Mouse (Mus musculus) heart, adult 9 months (tissue): ENCODE results near the gene Pla2g4b.
A peak's percentile ranks its signal among the peaks of the same experiment; 100 is the strongest.

Source experiments
- DNase-seq, 2 experiments: peaks; one replicate each; pipeline ENCODE4 v3.0.0; 2022; ENCODE audit warnings: low spot score in 2 of 2

Gene Pla2g4b

GRCm38 (mm10) chr2:120032726-120033467 is at the start of gene Pla2g4b:
TSS of gene Pla2g4b (plus strand) at chr2:120033417.
- DNase-seq: no peak

- no peak for DNase-seq
Measured at GRCm38 (mm10) chr2:119985871-119986270, 47.3 kb upstream of the Pla2g4b start.

GRCm38 (mm10) chr2:119986369-119986768 is 46.8 kb upstream of the Pla2g4b start:
- no peak for DNase-seq

GRCm38 (mm10) chr2:119987441-119987840 is 45.8 kb upstream of the Pla2g4b start:
- no peak for DNase-seq

- no peak for DNase-seq
Measured at GRCm38 (mm10) chr2:119988952-119989351, 44.3 kb upstream of the Pla2g4b start.

- no peak for DNase-seq
Measured at GRCm38 (mm10) chr2:119990881-119991280, 42.3 kb upstream of the Pla2g4b start.

GRCm38 (mm10) chr2:119992349-119992748 is 40.9 kb upstream of the Pla2g4b start:
- DNase-seq: no peak

- DNase-seq: no peak
Measured at GRCm38 (mm10) chr2:119993515-119993914, 39.7 kb upstream of the Pla2g4b start.

- DNase-seq: no peak
Measured at GRCm38 (mm10) chr2:119994839-119995238, 38.4 kb upstream of the Pla2g4b start.

- DNase-seq: peak; percentile 39 to 53
Measured at GRCm38 (mm10) chr2:119995391-119996281, 37.6 kb upstream of the Pla2g4b start.

- DNase-seq: peak in 1 of 2 experiments; percentile 21
Measured at GRCm38 (mm10) chr2:119997354-119997753, 35.9 kb upstream of the Pla2g4b start.

- DNase-seq: no peak
Measured at GRCm38 (mm10) chr2:119999731-120000130, 33.5 kb upstream of the Pla2g4b start.

GRCm38 (mm10) chr2:120000882-120001584 is 32.2 kb upstream of the Pla2g4b start:
- no peak for DNase-seq

- no peak for DNase-seq
Measured at GRCm38 (mm10) chr2:120001956-120002355, 31.3 kb upstream of the Pla2g4b start.

- no peak for DNase-seq
Measured at GRCm38 (mm10) chr2:120003970-120004369, 29.2 kb upstream of the Pla2g4b start.

- DNase-seq: no peak
Measured at GRCm38 (mm10) chr2:120006696-120007095, 26.5 kb upstream of the Pla2g4b start.

- DNase-seq: no peak
Measured at GRCm38 (mm10) chr2:120007680-120008210, 25.5 kb upstream of the Pla2g4b start.

- DNase-seq: peak in 1 of 2 experiments; percentile 40
Measured at GRCm38 (mm10) chr2:120008672-120009071, 24.5 kb upstream of the Pla2g4b start.

GRCm38 (mm10) chr2:120011462-120012200 is 21.6 kb upstream of the Pla2g4b start:
- peak; percentile 29 to 50 for DNase-seq

GRCm38 (mm10) chr2:120012924-120013323 is 20.3 kb upstream of the Pla2g4b start:
- no peak for DNase-seq
